Mouse (Mus musculus): ENCODE results near the gene Daam1. TPM values are rescaled to one million over a fixed set of nuclear protein-coding genes. Genes with fewer than 3 reads are reported as not detected.

Gene Daam1
- polyA plus RNA-seq, 1 experiment: 2.2 TPM

DNA sequence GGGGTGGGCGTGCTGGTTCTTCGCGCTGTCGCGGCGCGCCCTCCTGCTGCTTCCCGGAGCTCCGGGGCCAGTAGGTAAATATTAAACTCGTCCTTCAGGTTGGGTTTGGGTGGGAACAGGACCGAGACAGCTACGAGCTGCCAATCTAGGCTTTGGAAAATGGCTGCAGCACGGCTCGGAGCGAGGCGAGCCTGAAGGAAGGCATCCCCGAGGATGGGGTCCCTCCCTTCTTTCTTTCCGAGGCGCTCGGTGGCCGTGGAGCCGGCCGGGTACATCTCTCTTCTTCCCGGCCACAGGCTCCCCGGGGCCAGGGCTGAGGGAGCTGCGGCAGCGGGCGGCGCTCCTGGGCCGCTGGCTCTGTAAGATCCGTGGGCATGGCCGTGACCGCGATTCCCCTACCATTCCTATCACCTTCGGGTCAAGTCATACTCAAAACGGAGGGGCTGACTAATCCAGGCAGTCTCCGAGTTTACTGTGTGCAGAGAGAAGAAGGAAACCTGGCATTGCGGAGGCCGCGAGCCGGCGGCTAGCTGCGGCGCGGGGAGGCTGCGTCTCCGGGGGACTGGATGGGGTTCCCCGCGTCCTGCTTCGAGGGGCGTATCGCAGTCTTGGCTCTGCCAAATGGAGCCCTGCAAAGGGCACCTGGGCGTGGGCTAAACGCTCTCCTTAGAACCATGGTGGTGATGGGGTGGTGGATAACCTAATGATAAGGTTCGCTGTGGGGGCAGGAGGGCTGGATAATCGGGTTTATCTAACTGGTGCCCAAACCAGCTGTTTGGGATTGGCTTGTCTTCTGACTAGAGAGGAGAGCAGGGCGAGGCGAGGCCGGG is 595 bp downstream of the Daam1 start:
- H3K36me3 ChIP-seq (ENCODE audit: control insufficient read depth, insufficient read depth, low read length): no peaks in the 10 kb centered on the region
- peak overlapping the region; percentile 45 for H3K27ac ChIP-seq (ENCODE audit: insufficient read depth, low read length)
- peak overlapping the region; percentile 79 for H3K4me3 ChIP-seq (ENCODE audit: extremely low read depth, insufficient read depth, insufficient read length)
- peaks cover 4% of the 10 kb centered on the region; the same call in 1 of the 2 replicates for H3K4me1 ChIP-seq (ENCODE audit: control insufficient read depth, insufficient read depth, insufficient read length)
- peak in 1 of 2 experiments; percentile 9 for DNase-seq (ENCODE audit: low read depth in 1 of 2, low spot score in 2 of 2)
- H3K27me3 ChIP-seq (ENCODE audit: control insufficient read depth, insufficient read depth, low read length): peaks cover 5% of the 10 kb centered on the region; the same call in 1 of the 2 replicates
- TF ChIP-seq CTCF (IDR thresholded peaks at IDR 0.05; ENCODE audit: extremely low read depth, insufficient read depth, insufficient read length, insufficient replicate concordance): no peak
- WGBS: under 1% methylated on average over 59 of the region's 59 CpGs

DNA sequence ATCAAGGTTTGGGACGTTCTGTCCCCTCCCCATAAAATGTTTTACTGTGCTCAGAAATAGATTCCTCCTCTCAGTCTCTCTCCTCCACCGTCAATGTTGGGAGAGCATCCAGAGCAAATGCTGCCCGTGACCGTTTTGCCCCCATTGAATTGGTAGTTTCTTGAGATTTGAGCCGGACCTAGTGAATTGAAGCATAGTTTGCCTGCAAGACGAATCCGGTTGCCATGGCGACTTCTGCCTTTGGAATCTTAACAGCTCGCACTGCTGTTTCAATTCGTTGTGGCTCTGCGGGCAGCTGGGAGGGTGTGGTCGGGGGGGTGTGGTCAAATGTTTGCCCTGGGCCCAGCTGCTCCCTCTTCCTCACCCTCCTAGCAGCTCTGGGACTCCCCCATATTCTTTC is 1.3 kb downstream of the Daam1 start:
- Histone ChIP-seq H3K27ac (ENCODE audit: insufficient read depth, low read length) (no peak overlapping the region), H3K4me1 (ENCODE audit: control insufficient read depth, insufficient read depth, insufficient read length) (peaks cover 4% of the 10 kb centered on the region; the same call in 1 of the 2 replicates), H3K4me3 (ENCODE audit: extremely low read depth, insufficient read depth, insufficient read length) (peak overlapping the region; percentile 79), H3K36me3 (ENCODE audit: control insufficient read depth, insufficient read depth, low read length) (no peaks in the 10 kb centered on the region), H3K27me3 (ENCODE audit: control insufficient read depth, insufficient read depth, low read length) (peaks cover 5% of the 10 kb centered on the region; the same call in 1 of the 2 replicates)
- WGBS: 1% methylated on average over 12 of the region's 12 CpGs
- no peak for TF ChIP-seq POLR2A (IDR thresholded peaks at IDR 0.05; ENCODE audit: low read depth, low read length)
- TF ChIP-seq CTCF (IDR thresholded peaks at IDR 0.05; ENCODE audit: extremely low read depth, insufficient read depth, insufficient read length, insufficient replicate concordance): no peak
- no peak for DNase-seq (ENCODE audit: low read depth in 1 of 2, low spot score in 2 of 2)

DNA sequence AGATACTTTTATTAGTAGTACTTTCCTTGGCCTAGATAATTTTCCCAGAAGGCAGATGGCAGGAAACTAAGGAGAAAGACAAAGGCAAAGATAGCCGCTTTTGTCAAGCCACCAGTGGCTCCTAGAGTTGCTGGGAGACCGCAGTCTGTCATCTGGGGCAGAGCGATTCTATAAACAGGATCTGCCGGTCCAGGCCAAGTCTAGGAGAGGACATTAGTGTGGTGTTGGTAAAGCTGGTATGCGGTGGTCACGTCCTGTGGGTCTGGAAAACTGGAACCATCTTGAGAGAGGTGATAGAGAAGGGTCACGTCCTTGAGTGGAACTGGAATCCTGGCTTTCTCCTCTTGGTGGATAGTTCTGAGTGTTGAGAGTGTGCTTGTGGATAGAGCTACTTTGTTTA is 3.2 kb downstream of the Daam1 start:
- TF ChIP-seq CTCF (IDR thresholded peaks at IDR 0.05; ENCODE audit: extremely low read depth, insufficient read depth, insufficient read length, insufficient replicate concordance) (no peak), POLR2A (IDR thresholded peaks at IDR 0.05; ENCODE audit: low read depth, low read length) (no peak)

DNA sequence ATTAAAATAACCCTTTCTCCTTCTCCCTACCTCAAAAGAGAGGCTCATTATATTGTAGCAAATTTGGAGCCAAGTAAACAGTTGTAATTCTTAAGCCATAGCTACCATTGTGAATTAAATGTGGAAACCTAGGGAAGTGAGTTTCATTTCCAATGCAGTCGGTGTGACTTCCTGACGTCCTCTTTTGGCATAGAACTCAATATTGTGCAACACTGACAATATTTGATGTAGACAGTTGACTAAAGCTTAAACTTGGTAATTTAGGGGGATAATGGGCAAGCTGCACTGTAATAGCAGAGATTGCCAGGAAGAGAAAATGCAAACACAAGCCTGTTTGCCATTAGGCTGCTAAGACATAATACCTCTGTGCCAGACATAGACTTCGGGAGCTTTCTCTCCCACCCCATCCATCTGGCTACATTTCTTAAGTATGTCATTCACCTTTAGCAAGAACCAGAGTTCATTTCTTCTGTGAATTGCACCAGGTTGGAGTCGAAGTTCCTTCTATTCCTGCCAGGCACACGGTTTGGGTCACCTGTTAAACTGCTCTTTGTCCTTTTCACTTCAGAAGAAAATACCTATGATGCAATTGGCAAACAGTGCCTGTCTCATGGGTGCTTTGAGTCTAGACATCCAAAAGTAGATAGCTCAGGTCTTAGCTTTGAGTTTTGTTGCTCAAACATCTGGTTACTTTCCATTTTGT is 5.2 kb downstream of the Daam1 start:
- H3K4me3 ChIP-seq (ENCODE audit: extremely low read depth, insufficient read depth, insufficient read length): no peak overlapping the region
- H3K36me3 ChIP-seq (ENCODE audit: control insufficient read depth, insufficient read depth, low read length): no peaks in the 10 kb centered on the region
- peaks cover 4% of the 10 kb centered on the region; the same call in 1 of the 2 replicates for H3K4me1 ChIP-seq (ENCODE audit: control insufficient read depth, insufficient read depth, insufficient read length)
- H3K27ac ChIP-seq (ENCODE audit: insufficient read depth, low read length): no peak overlapping the region
- no peak for TF ChIP-seq CTCF (IDR thresholded peaks at IDR 0.05; ENCODE audit: extremely low read depth, insufficient read depth, insufficient read length, insufficient replicate concordance)
- TF ChIP-seq POLR2A (IDR thresholded peaks at IDR 0.05; ENCODE audit: low read depth, low read length): no peak
- DNase-seq (ENCODE audit: low read depth in 1 of 2, low spot score in 2 of 2): no peak
- H3K27me3 ChIP-seq (ENCODE audit: control insufficient read depth, insufficient read depth, low read length): peaks cover 5% of the 10 kb centered on the region; the same call in 1 of the 2 replicates
- 67% methylated on average over 5 of the region's 5 CpGs for WGBS

More for the DNA sequence above, 3.2 kb downstream of the Daam1 start:
- H3K27me3 ChIP-seq (ENCODE audit: control insufficient read depth, insufficient read depth, low read length): peaks cover 5% of the 10 kb centered on the region; the same call in 1 of the 2 replicates
- H3K4me3 ChIP-seq (ENCODE audit: extremely low read depth, insufficient read depth, insufficient read length): no peak overlapping the region
- H3K36me3 ChIP-seq (ENCODE audit: control insufficient read depth, insufficient read depth, low read length): no peaks in the 10 kb centered on the region
- H3K4me1 ChIP-seq (ENCODE audit: control insufficient read depth, insufficient read depth, insufficient read length): peaks cover 4% of the 10 kb centered on the region; the same call in 1 of the 2 replicates
- 87% methylated on average over 7 of the region's 7 CpGs for WGBS
- no peak overlapping the region for H3K27ac ChIP-seq (ENCODE audit: insufficient read depth, low read length)
- no peak for DNase-seq (ENCODE audit: low read depth in 1 of 2, low spot score in 2 of 2)

DNA sequence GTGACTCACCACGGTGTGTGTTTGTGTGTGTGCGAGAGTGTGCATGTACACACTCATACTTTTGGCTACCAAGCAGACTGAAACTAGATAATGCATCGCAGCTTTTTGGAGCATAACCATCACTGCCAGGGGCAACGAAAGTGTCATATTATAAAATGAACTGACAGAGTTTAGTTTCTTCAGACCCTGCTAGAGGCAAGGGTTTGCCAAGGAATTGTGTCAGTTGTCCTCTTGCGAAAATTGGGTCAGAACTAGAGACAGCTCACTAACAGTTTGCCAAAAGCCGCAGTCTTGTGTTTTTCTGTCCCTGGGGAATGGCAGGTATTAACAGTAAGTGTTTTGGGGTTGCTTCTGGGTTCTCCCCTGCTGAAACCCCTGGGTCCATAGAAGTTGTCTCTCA is 5.9 kb downstream of the Daam1 start:
- TF ChIP-seq POLR2A (IDR thresholded peaks at IDR 0.05; ENCODE audit: low read depth, low read length) (no peak), CTCF (IDR thresholded peaks at IDR 0.05; ENCODE audit: extremely low read depth, insufficient read depth, insufficient read length, insufficient replicate concordance) (no peak)
- peaks cover 4% of the 10 kb centered on the region; the same call in 1 of the 2 replicates for H3K4me1 ChIP-seq (ENCODE audit: control insufficient read depth, insufficient read depth, insufficient read length)
- no peaks in the 10 kb centered on the region for H3K36me3 ChIP-seq (ENCODE audit: control insufficient read depth, insufficient read depth, low read length)
- WGBS: 85% methylated on average over 6 of the region's 6 CpGs
- H3K4me3 ChIP-seq (ENCODE audit: extremely low read depth, insufficient read depth, insufficient read length): no peak overlapping the region
- no peak for DNase-seq (ENCODE audit: low read depth in 1 of 2, low spot score in 2 of 2)
- no peaks in the 10 kb centered on the region for H3K27me3 ChIP-seq (ENCODE audit: control insufficient read depth, insufficient read depth, low read length)
- H3K27ac ChIP-seq (ENCODE audit: insufficient read depth, low read length): no peak overlapping the region

DNA sequence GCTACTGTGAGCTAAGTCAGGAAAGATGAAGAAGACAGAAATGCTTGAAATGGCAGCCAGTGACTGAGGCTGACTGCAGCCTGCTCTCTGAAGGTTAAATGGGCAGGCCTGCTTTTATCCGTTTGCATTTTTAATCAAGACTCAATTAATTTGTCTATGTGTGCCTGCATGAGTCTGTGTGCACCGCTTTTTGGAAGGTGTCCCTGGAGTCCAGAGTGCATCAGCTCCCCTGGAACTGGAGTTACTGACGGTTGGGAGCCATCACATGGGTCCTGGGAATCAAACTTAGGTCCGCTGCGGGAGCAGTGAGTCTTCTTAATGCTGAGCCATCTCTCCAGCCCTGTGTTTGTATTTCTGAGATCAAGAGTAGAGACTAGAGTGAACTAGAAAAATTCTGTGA is 6.7 kb downstream of the Daam1 start:
- Histone ChIP-seq H3K4me1 (ENCODE audit: control insufficient read depth, insufficient read depth, insufficient read length) (no peaks in the 10 kb centered on the region), H3K36me3 (ENCODE audit: control insufficient read depth, insufficient read depth, low read length) (no peaks in the 10 kb centered on the region), H3K27me3 (ENCODE audit: control insufficient read depth, insufficient read depth, low read length) (no peaks in the 10 kb centered on the region), H3K4me3 (ENCODE audit: extremely low read depth, insufficient read depth, insufficient read length) (no peak overlapping the region), H3K27ac (ENCODE audit: insufficient read depth, low read length) (no peak overlapping the region)
- no peak for TF ChIP-seq CTCF (IDR thresholded peaks at IDR 0.05; ENCODE audit: extremely low read depth, insufficient read depth, insufficient read length, insufficient replicate concordance)
- no peak for TF ChIP-seq POLR2A (IDR thresholded peaks at IDR 0.05; ENCODE audit: low read depth, low read length)
- no peak for DNase-seq (ENCODE audit: low read depth in 1 of 2, low spot score in 2 of 2)
- WGBS: 95% methylated on average over 5 of the region's 5 CpGs

All from spleen, adult 2 months (tissue).